Mouse (Mus musculus) layer of hippocampus, adult 18-20 months (tissue): ENCODE measurements at regions not wholly inside any gene's neighbourhood (a gene's known extent, or its start where the extent isn't known, plus 50 kb on each side); places are given as distances from the start of the nearest gene placed in this dataset.
A peak's percentile ranks its signal among the peaks of the same experiment; 100 is the strongest.

Experiments used
- DNase-seq, 2 experiments: peaks; one replicate each; pipeline ENCODE4 v3.0.0; 2022; ENCODE audit warnings: low spot score in 2 of 2

- peak; percentile 3 to 32 for DNase-seq
Observed at GRCm38 (mm10) chrX:146728562-146728961, 233.8 kb upstream of the Htr2c start.
